Mouse (Mus musculus) kidney, postnatal 0 days (tissue): ENCODE results near the gene BC016579. TPM values are rescaled to one million over a fixed set of nuclear protein-coding genes. Genes with fewer than 3 reads are reported as not detected.
A peak's percentile ranks its signal among the peaks of the same experiment; 100 is the strongest.

Experiments
- ATAC-seq: fragments of 200-750 bp; cut with Nextera tagmentation; replicated peaks from 2 replicates; pipeline ENCODE4 v1.8.0; 2017; ENCODE audit warnings: low read depth, moderate number of reproducible peaks, moderate TSS enrichment, moderate library complexity; ENCODE audit not compliant: low FRiP score
- DNase-seq: peaks from one replicate; pipeline ENCODE4 v3.0.0-alpha.2; 2016; ENCODE audit warnings: low spot score
- H3K27ac ChIP-seq: fragments of 300-500 bp; sonication (generic); 2 replicates; pipeline ENCODE4 v1.5.1; 2014; ENCODE audit warnings: mild to moderate bottlenecking
- H3K27me3 ChIP-seq: fragments of 300-500 bp; sonication (generic); 2 replicates; pipeline ENCODE4 v1.6.1; 2014; ENCODE audit warnings: low read length, mixed read lengths; ENCODE audit not compliant: insufficient read depth
- H3K36me3 ChIP-seq: fragments of 300-500 bp; sonication (generic); 2 replicates; pipeline ENCODE4 v1.6.1; 2014; ENCODE audit warnings: low read length, mixed read lengths; ENCODE audit not compliant: insufficient read depth
- H3K4me1 ChIP-seq: fragments of 300-500 bp; sonication (generic); replicated peaks from 2 replicates; pipeline ENCODE4 v1.6.1; 2014; ENCODE audit warnings: antibody characterized with exemption, low read length, mixed read lengths; ENCODE audit not compliant: insufficient read depth
- H3K4me2 ChIP-seq: fragments of 300-500 bp; sonication (generic); 2 replicates; pipeline ENCODE4 v1.6.1; 2014; ENCODE audit warnings: mild to moderate bottlenecking, low read length, moderate library complexity, mixed read lengths
- H3K4me3 ChIP-seq: fragments of 300-500 bp; sonication (generic); replicated peaks from 2 replicates; pipeline ENCODE4 v1.5.1; 2014; ENCODE audit warnings: low read depth, low read length
- H3K9ac ChIP-seq: fragments of 300-500 bp; sonication (generic); 2 replicates; pipeline ENCODE4 v1.6.1; 2014; ENCODE audit warnings: low read depth, low read length
- H3K9me3 ChIP-seq: fragments of 300-500 bp; sonication (generic); replicated peaks from 2 replicates; pipeline ENCODE4 v1.6.1; 2016; ENCODE audit warnings: low read length, inconsistent platforms, mixed read lengths
- CTCF ChIP-seq: IDR thresholded peaks from 2 replicates; pipeline ENCODE4 v1.5.1; 2016; ENCODE audit warnings: antibody characterized with exemption, low read depth, mild to moderate bottlenecking, moderate library complexity
- WGBS: fragments of 180-500 bp; shearing (Covaris S2); extraction: QIAGEN DNeasy Blood & Tissue Kit; methylation state at CpG from one replicate; pipeline ENCODE4 v1.1.7; 2014; 5-methylcytosine and 5-hydroxymethylcytosine counted together
- polyA plus RNA-seq: library from polyadenylated mRNA; unstranded; fragments of >200 nt; fragmentation: Nextera tagmentation; extraction: Ambion mirVana; gene quantifications from 2 replicates; pipeline ENCODE4 v1.2.1, GENCODE M21; 2015

Gene BC016579
- 0.32 and 0.54 TPM in 2 replicates for polyA plus RNA-seq

DNA sequence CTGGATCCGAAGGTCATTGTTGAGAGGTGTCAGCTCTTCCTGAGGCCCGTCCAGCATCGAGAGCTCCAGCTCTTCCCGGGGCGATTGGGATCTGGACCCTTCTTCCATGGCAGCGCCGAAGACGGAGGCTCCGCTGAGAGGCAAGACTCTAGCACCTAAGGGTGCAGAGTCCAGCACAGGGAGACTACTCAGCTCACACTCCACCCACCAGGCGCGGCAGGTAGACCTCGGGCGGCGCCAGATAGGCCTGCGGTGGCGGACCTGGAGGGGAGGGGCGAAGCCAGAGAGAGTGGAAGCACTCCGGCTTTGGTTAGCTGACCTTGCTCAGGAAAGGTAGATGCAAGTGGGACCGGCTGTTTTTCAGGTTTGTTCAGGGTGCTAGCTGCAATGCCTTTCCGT is at the start of gene BC016579:
Gene BC016579, minus strand, starts transcription at position 135 of the 399 bp plus-strand sequence.
- DNase-seq (peak; percentile 13), ATAC-seq (peak; percentile 83)
- WGBS = 6% methylated on average over 20 of the region's 20 CpGs

DNA sequence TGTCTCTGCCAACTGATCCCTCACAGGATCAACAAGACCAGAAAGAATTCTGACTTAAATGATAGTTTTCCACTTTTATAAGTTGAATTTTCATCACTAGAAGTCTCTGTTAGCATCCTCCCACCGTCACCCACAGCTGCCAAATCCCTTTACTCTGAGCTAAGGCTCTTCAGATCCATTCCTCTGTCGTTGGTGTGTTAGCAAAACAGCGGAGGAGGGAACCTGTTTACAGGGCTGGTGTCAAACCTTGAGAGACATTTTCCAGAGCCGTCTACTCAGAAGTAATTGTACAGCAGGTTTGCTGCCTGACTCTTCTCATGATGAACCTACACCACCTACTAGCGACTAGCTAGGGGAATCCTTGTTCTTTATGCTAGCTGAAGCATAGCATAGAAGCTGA is 45.4 kb upstream of the BC016579 start:
- Histone ChIP-seq H3K9ac (no peak overlapping the region), H3K36me3 (no peaks in the 10 kb centered on the region), H3K4me3 (no peak overlapping the region), H3K9me3 (no peaks in the 10 kb centered on the region), H3K4me2 (no peak overlapping the region), H3K4me1 (no peaks in the 10 kb centered on the region), H3K27ac (no peak overlapping the region), H3K27me3 (no peaks in the 10 kb centered on the region)
- DNase-seq = no peak
- WGBS = 69% methylated on average over 5 of the region's 5 CpGs
- no peak for ATAC-seq
- TF ChIP-seq CTCF = no peak

More for the DNA sequence above, at the start of gene BC016579:
- Histone ChIP-seq H3K4me2 (peak within 1 kb of the TSS; percentile 89), H3K4me1 (peaks cover 6% of the 10 kb centered on the region; the same call in 1 of the 2 replicates), H3K36me3 (no peaks in the 10 kb centered on the region), H3K27me3 (0 out of 2 replicates have a peak, but pooled peaks cover 3% of the 10 kb centered on the region), H3K4me3 (peak within 1 kb of the TSS; percentile 38), H3K9ac (peak within 1 kb of the TSS; percentile 47; the same call in 1 of the 2 replicates), H3K27ac (no peak within 1 kb of the TSS), H3K9me3 (no peaks in the 10 kb centered on the region)
- no peak for TF ChIP-seq CTCF

DNA sequence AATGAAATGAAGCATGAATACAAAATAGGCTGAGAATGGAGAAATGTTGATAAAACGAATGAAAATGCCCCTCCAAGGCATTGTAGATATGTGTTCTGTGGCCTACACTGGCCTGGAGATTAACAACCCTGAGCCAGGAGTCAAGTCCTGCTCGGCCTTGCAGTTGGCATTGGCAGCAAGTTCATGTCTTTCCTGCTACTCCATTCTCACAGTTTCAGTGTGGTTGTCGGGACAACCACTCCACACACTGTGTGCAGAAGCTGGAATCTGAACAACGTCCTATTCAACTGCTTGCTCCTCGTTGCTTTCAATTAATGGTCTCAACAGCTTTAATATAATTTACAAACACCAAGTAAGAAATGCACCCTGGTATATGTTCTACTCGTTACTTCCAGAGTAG is 44.1 kb upstream of the BC016579 start:
- H3K9ac ChIP-seq = no peak overlapping the region
- WGBS = 81% methylated on average over 6 of the region's 6 CpGs
- no peaks in the 10 kb centered on the region for H3K9me3 ChIP-seq
- no peaks in the 10 kb centered on the region for H3K27me3 ChIP-seq
- H3K4me3 ChIP-seq = no peak overlapping the region
- no peak overlapping the region for H3K27ac ChIP-seq
- H3K4me1 ChIP-seq = no peaks in the 10 kb centered on the region
- ATAC-seq (no peak), DNase-seq (no peak)
- no peak for TF ChIP-seq CTCF
- H3K4me2 ChIP-seq = no peak overlapping the region
- no peaks in the 10 kb centered on the region for H3K36me3 ChIP-seq

DNA sequence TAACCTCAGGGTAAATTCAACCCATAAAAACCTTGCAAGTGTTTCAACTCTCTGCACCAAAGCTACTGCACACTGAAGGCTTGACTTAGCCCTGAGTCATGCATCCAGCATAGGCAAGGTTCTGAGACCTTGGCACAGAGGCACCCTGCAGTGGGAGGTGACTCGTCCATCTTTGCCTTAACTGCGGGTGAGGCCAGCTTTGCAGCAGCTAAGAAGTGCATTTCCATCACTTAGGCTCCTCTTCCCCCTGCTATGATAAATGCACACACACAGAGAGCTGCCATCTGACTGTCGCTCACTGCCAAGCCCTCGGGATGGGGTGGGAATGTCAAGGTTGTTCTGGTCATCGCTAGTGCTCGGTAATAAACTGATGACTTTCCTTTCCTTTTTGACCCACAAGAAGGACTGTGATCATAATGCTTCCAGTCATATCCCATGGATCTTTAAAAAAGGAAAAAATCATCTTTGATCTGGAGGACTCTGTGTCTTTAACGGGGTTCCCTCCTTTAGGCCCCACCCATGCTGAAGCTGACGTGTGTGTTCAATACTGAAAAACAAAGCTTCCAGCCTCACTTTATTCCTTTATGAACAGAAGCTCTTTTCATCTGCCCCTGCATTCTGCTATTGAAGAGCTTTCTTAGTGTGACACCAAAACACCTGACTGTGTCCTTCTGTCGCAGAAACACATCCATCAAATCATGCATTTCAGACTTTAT is 41.7 kb upstream of the BC016579 start:
- no peaks in the 10 kb centered on the region for H3K9me3 ChIP-seq
- no peak for DNase-seq
- no peak for TF ChIP-seq CTCF
- H3K27me3 ChIP-seq = no peaks in the 10 kb centered on the region
- H3K27ac ChIP-seq = no peak overlapping the region
- H3K4me2 ChIP-seq = no peak overlapping the region
- no peaks in the 10 kb centered on the region for H3K36me3 ChIP-seq
- no peak for ATAC-seq
- no peak overlapping the region for H3K4me3 ChIP-seq
- no peak overlapping the region for H3K9ac ChIP-seq
- H3K4me1 ChIP-seq = no peaks in the 10 kb centered on the region
- 79% methylated on average over 9 of the region's 9 CpGs for WGBS

DNA sequence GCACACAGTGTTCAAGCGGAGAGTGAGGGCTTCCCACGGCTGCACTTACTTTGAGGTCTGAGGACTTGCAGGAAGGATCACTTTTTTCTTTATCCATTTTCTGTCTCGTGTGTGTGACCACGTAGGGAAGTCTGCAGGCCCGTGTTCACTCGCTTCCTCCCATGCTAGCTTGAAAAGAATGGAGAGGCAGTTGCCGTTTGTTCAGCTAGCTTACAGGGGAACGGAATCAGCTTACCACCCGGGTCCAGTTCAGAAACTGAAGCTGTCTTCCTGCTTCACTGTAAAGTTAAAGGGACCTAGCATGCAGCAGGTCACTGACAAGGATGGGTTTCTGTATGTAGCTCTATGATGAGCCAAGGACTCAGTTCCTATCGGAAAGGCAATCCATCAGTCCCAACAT is 39.7 kb upstream of the BC016579 start, which contains the start of gene Tmprss7:
Gene Tmprss7, minus strand, starts transcription at position 101 of the 400 bp plus-strand sequence.
- H3K4me3 ChIP-seq = no peak within 1 kb of the TSS
- H3K9me3 ChIP-seq = no peaks in the 10 kb centered on the region
- no peak for TF ChIP-seq CTCF
- no peak for ATAC-seq
- H3K4me2 ChIP-seq = no peak within 1 kb of the TSS
- H3K27ac ChIP-seq = no peak within 1 kb of the TSS
- WGBS = 57% methylated on average over 10 of the region's 10 CpGs
- no peaks in the 10 kb centered on the region for H3K27me3 ChIP-seq
- no peak for DNase-seq
- H3K4me1 ChIP-seq = no peaks in the 10 kb centered on the region
- no peak within 1 kb of the TSS for H3K9ac ChIP-seq
- H3K36me3 ChIP-seq = no peaks in the 10 kb centered on the region

DNA sequence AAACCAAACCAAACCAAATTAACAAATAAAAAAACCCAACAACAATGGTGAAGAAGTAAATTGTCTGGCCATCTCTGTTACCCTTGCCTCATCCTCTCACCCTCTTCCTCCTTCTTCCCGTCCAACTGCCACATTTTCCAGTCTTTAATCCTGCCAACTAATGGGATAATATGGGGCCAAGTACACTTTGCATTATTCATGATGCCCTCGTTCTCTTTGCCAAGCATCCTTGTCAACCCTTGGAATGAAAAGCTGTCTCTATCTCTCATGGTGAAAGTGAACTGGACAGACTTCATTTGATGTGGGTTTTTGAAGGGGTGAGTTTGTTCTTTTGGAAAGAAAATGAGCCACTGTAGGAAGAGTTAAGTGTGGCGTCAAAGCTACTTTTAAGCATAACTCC is 39.0 kb upstream of the BC016579 start:
- Histone ChIP-seq H3K36me3 (no peaks in the 10 kb centered on the region), H3K27me3 (no peaks in the 10 kb centered on the region), H3K9me3 (no peaks in the 10 kb centered on the region), H3K4me2 (no peak overlapping the region), H3K27ac (no peak overlapping the region), H3K9ac (no peak overlapping the region), H3K4me1 (no peaks in the 10 kb centered on the region), H3K4me3 (no peak overlapping the region)
- ATAC-seq (no peak), DNase-seq (no peak)
- TF ChIP-seq CTCF = no peak
- 83% methylated on average over 3 of the region's 3 CpGs for WGBS
